Mouse (Mus musculus): Measurements from ENCODE around the gene Foxm1. TPM values are rescaled to one million over a fixed set of nuclear protein-coding genes. Genes with fewer than 3 reads are reported as not detected.
A peak's percentile ranks its signal among the peaks of the same experiment; 100 is the strongest.

The Foxm1 gene
- polyA plus RNA-seq, 1 experiment: 38.3 TPM

DNA sequence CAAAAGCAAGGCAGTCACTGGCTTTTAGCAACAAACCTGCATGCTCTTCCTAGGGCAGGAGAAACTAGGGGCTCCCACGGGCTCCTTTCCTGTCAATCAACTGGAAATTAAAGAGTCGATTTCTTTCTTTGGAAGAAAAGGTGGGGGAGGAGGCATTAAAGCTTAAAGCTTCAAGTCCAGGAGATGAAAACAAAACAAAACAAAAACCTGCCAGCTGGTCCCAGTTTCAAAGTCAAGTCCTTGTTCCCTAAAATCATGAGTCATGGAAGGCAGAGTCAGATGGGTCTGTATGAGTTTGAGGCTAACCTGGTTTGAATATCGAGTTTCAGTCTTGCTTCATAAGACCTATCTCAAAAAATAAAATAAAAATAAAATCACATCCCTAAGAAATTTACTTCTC lies 8.6 kb upstream of the Foxm1 start:
- DNase-seq (ENCODE audit: low read depth): no peak
- no peak for TF ChIP-seq POLR2A (IDR thresholded peaks at IDR 0.05; ENCODE audit: borderline replicate concordance, extremely low read depth, insufficient read depth, insufficient read length, poor library complexity, severe bottlenecking)
- TF ChIP-seq CTCF (IDR thresholded peaks at IDR 0.05; ENCODE audit: borderline replicate concordance, extremely low read depth, insufficient read depth, insufficient read length): no peak

DNA sequence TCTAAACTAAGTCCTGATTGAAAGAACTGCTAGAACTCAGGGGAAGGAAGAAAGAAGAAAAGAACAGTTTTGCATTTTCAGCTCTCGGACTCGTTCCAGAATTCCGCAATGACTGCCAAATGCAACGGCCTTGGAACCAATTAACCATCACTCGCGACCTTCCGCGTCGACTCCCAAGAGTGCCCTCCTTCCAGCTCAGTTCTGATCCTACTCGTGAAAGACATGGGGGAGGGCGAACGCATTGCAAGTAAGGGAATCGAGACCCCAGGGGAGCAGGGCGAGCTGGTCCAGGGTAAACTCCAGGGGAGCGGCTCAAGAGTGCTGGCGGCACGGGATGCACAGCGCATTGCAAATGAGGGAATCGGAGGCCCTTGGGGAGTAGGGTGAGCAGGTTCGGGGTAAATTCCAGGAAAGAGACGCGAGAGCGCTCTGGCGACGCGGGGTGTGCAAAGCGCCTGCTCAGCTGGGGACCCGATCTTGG lies 7.5 kb upstream of the Foxm1 start:
- DNase-seq (ENCODE audit: low read depth): peak; percentile 88
- TF ChIP-seq POLR2A (IDR thresholded peaks at IDR 0.05; ENCODE audit: borderline replicate concordance, extremely low read depth, insufficient read depth, insufficient read length, poor library complexity, severe bottlenecking) (no peak), CTCF (IDR thresholded peaks at IDR 0.05; ENCODE audit: borderline replicate concordance, extremely low read depth, insufficient read depth, insufficient read length) (no peak)

DNA sequence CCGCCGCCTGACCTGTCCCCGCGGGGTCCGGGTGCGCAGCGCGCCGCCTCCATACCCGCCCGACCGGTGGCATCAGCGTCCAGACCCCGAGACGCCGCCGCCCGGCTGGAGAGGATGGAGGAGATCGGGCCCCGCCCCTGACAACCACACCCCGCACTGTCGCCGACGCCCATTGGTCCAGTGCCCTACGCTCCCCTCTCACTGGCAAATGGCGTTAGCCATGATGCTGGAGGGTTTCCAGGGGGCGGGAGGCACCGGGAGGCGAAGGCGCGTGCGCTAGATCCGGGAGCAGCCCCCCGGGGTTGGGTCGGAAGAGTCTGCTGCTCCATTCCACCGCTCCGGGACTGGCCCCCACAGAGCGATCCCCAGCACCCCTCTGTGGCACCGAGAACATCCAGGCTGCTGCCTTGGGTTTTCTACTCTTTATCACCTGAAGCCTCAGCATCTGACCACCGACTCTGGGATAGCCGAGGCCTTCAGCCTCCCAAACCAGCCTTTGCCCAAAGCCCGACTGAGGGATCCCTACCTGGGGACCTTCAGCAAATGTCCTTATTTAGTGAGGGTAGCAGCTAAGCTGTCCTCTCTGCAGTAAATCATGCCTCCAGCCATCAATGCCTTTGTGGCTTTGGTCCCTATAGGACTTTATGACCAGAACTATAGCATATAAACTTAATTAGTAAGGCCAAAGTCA lies 6.9 kb upstream of the Foxm1 start, which contains the start of gene Tulp3:
TSS of gene Tulp3 (minus strand) at position 126 of the 691 bp plus-strand sequence.
- TF ChIP-seq CTCF (IDR thresholded peaks at IDR 0.05; ENCODE audit: borderline replicate concordance, extremely low read depth, insufficient read depth, insufficient read length) (no peak), POLR2A (IDR thresholded peaks at IDR 0.05; ENCODE audit: borderline replicate concordance, extremely low read depth, insufficient read depth, insufficient read length, poor library complexity, severe bottlenecking) (peak; percentile 64)

DNA sequence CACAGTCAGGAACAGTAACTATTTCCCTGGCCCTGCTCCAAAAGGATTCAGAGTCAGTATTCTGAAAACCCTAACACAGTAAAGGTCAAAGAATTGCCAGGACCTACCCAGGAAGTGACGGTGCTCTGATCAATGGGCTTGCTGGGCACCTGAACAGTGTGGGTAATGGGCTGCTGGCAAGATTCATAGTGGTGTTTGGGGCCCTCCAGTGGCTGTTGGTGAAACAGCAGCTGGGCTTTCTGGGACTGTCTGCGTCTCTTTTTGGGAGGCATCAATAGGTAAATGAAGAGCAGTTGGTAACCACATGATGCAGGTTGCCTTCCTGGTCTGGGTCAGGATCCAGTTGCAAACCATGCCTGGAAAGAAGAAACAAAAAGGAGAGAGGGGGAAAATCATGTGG lies 3.8 kb upstream of the Foxm1 start:
- peak; percentile 87 for TF ChIP-seq CTCF (IDR thresholded peaks at IDR 0.05; ENCODE audit: borderline replicate concordance, extremely low read depth, insufficient read depth, insufficient read length)
- no peak for TF ChIP-seq POLR2A (IDR thresholded peaks at IDR 0.05; ENCODE audit: borderline replicate concordance, extremely low read depth, insufficient read depth, insufficient read length, poor library complexity, severe bottlenecking)
- DNase-seq (ENCODE audit: low read depth): peak; percentile 70

More for the DNA sequence above, 6.9 kb upstream of the Foxm1 start, which contains the start of gene Tulp3:
- DNase-seq (ENCODE audit: low read depth): peak; percentile 99

DNA sequence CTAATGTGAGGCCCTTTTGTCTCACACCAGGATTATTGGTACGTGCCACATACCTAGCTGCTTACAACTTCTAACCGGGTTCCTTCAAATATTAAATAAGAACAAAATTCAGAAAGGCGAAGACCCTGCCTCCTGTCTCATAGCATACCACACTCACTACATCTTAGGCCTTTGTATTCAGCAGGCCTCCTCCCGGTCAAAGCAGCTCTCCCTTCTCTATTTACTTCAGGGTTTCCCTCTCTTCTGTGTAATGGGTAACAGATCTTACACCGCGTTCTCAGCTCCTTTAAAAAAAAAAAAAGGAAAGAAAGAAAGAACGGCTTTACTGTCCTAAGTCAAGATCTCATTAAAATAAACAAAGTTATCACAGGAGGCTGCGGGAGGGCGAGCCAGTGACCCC lies 866 bp upstream of the Foxm1 start:
- peak; percentile 49 for DNase-seq (ENCODE audit: low read depth)
- TF ChIP-seq POLR2A (IDR thresholded peaks at IDR 0.05; ENCODE audit: borderline replicate concordance, extremely low read depth, insufficient read depth, insufficient read length, poor library complexity, severe bottlenecking): no peak
- no peak for TF ChIP-seq CTCF (IDR thresholded peaks at IDR 0.05; ENCODE audit: borderline replicate concordance, extremely low read depth, insufficient read depth, insufficient read length)

DNA sequence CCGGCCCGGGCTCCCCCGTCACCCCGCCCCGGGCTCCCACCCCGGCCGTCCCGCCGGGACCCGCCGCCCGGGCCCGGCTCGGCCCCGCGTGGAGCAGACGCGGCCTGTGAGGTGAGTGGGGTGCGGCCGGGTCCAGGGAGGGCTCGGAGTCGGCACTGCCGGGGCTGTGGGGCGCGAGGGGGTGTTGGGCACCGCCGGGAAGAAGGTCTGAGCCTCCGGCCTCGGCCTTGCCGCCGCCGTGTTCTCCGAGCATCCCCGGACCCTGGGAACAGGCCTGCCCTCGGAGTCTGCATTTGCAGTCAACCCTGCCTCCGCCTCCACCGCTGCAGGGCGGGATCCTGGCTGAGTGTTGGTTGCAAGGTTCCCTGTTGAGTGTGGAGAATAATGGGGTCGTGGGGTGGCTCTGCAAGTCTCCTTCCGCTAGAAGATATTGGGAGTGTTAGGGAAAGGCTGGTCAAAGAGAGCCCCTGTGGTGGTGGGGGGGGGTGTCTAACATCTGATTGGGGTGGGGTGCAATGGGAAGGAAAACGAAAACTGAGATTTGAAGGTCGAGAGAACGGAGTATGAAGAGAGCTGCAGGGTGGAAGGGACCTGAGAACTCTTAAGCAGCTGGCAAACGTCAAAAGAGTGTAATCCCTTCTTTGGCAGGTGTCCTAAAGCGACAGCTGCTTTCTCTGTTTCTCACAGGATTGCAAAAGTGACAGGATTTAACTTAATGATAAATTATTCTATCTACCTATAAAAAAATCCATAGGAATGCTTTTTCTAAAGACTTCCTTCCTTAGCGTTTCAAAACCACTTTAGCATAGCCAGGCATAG lies 449 bp downstream of the Foxm1 start:
- TF ChIP-seq POLR2A (IDR thresholded peaks at IDR 0.05; ENCODE audit: borderline replicate concordance, extremely low read depth, insufficient read depth, insufficient read length, poor library complexity, severe bottlenecking) (no peak), CTCF (IDR thresholded peaks at IDR 0.05; ENCODE audit: borderline replicate concordance, extremely low read depth, insufficient read depth, insufficient read length) (no peak)
- peak; percentile 61 for DNase-seq (ENCODE audit: low read depth)

DNA sequence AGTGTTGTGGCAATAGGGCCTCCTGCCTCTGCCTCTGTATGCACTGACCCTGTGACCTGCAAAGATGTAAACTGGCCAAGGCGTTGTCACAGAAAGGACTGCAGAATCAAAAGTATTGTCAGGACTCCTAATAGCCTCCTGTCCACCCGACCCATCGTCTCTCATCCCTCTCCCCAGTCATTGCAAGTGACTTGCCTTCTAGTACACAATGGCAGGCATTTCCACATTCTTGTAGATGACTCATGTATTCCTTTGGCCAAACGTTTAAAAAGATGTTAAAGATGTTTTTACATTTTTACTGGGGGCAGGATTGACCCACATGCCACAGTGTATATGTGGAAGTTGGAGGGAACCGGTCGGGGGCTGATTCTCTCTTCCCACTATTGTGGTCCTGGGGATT lies 2.0 kb downstream of the Foxm1 start:
- DNase-seq (ENCODE audit: low read depth): no peak
- TF ChIP-seq POLR2A (IDR thresholded peaks at IDR 0.05; ENCODE audit: borderline replicate concordance, extremely low read depth, insufficient read depth, insufficient read length, poor library complexity, severe bottlenecking): no peak
- TF ChIP-seq CTCF (IDR thresholded peaks at IDR 0.05; ENCODE audit: borderline replicate concordance, extremely low read depth, insufficient read depth, insufficient read length): no peak

DNA sequence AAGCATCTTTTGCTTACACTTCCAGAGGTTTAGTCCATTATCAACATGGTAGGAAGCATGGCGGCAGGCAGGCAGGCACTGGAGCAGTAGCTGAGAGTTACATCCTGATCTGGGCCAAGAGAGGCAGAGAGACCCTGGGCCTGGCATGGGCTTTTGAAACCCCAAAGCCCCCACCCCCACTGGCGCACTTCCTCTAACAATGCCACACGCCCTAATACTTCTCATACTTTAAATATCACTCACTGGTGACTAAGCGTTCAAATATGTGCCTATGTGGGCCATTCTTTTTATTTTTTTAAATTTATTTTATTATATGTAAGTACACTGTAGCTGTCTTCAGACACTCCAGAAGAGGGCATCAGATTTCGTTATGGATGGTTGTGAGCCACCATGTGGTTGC lies 3.7 kb downstream of the Foxm1 start:
- no peak for TF ChIP-seq POLR2A (IDR thresholded peaks at IDR 0.05; ENCODE audit: borderline replicate concordance, extremely low read depth, insufficient read depth, insufficient read length, poor library complexity, severe bottlenecking)
- TF ChIP-seq CTCF (IDR thresholded peaks at IDR 0.05; ENCODE audit: borderline replicate concordance, extremely low read depth, insufficient read depth, insufficient read length): no peak
- no peak for DNase-seq (ENCODE audit: low read depth)

DNA sequence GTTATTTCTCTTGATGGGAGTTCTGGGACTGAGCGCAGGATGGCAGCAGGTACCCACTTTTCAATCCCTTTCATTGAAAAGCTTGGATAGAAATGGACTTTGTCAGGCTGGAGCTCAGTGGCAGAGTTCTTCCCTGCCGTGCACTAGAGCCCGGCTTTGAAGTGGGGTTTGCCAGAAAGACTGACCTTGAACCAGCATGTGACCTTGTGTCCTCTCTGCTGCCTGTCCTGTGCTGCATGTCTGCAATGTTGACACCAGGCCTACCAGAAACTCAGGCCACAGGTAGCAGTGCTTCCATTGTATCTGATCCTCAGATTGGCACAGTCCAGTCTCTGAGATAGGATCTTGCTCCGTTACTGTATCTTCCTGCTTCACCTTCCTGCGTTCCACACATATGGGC lies 7.3 kb downstream of the Foxm1 start:
- no peak for TF ChIP-seq CTCF (IDR thresholded peaks at IDR 0.05; ENCODE audit: borderline replicate concordance, extremely low read depth, insufficient read depth, insufficient read length)
- no peak for TF ChIP-seq POLR2A (IDR thresholded peaks at IDR 0.05; ENCODE audit: borderline replicate concordance, extremely low read depth, insufficient read depth, insufficient read length, poor library complexity, severe bottlenecking)
- no peak for DNase-seq (ENCODE audit: low read depth)

DNA sequence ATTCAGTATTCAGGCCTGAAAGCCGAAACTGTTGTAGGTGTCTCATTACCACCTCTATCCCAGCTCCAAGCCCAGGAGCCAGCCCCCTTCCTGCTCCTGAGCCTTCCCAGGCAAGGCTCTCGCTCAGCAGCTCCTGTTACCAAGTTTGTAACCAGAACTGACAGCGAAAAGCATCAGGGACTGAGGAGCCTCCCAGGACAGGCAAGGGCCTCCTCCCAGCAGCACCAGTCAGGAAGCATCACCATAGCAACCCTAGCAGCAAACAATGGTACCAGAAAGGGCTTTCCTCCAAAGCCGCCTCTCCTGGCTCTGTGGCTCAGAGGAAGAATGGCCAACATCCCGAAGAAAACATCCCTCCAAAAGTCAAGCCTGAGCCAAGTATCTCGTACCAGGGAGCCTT lies 12.4 kb downstream of the Foxm1 start, which contains the start of the genes Tex52 and Gm44596:
TSS of gene Tex52 (plus strand) at position 265 of the 400 bp plus-strand sequence.
TSS of gene Gm44596 (plus strand) at position 312 of the 400 bp plus-strand sequence.
- TF ChIP-seq CTCF (IDR thresholded peaks at IDR 0.05; ENCODE audit: borderline replicate concordance, extremely low read depth, insufficient read depth, insufficient read length): no peak
- no peak for TF ChIP-seq POLR2A (IDR thresholded peaks at IDR 0.05; ENCODE audit: borderline replicate concordance, extremely low read depth, insufficient read depth, insufficient read length, poor library complexity, severe bottlenecking)
- peak; percentile 77 for DNase-seq (ENCODE audit: low read depth)

DNA sequence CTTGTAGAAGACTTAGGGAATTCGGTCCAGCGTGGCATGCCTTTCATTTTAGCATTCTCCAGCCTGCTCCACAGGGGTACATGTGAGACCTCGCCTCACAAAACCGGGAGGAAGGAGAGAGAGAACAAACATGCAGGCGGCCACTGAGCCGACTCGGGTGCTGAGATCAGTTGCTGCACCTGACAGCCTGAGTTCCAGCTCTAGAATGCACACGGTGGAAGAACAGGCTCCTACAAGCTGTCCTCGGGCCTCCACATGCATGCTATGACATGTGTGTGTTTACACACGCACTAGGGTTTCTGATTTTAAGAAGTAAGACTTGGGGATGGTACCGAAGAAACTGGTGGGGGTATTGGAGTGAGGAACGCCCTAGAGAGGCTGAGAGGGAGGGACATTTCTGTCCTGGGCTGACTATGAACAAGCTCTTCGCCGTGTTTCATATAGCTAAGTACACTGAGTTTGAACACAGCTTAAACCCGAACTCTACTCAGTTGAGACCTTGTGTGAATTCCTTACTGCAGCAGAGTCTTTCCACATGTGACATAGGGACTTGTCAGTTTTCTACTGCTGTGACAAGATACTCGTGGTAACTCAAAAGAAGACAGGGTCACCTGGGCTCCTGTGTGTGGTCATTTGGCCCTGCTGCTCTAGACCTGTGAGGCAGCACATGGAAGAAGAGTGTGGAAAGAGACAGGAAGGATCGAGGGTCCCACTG lies 13.8 kb downstream of the Foxm1 start:
- no peak for DNase-seq (ENCODE audit: low read depth)
- TF ChIP-seq CTCF (IDR thresholded peaks at IDR 0.05; ENCODE audit: borderline replicate concordance, extremely low read depth, insufficient read depth, insufficient read length) (no peak), POLR2A (IDR thresholded peaks at IDR 0.05; ENCODE audit: borderline replicate concordance, extremely low read depth, insufficient read depth, insufficient read length, poor library complexity, severe bottlenecking) (no peak)

Measured in brain, embryonic 14.5 days (tissue).